Mouse (Mus musculus) MN1 (cell line): ENCODE results near the gene Creb5.

Experiments used
- DNase-seq: peaks from one replicate; pipeline ENCODE4 v3.0.0-alpha.2; 2016; ENCODE audit warnings: low spot score

The Creb5 gene

GRCm38 (mm10) chr6:53445862-53446460, 158.9 kb downstream of the Creb5 start:
- no peak for DNase-seq

DNA sequence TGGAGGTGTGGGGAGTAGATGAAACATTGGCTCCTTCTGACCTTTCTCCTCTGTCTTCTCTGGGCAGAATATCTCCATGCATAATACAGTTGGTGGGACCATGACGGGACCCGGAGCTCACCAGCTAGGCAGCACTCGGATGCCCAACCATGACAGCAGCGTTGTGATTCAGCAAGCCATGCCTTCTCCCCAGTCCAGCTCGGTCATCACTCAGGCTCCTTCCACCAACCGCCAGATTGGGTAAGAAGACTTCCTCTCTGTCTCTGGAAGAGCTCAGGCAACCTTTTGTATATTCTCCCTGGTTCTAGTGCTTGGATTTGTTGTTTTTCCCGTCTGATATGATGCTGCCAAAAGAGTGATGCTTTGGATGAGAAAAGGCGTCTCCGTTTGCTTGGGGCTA, 160.4 kb downstream of the Creb5 start:
- no peak for DNase-seq

DNA sequence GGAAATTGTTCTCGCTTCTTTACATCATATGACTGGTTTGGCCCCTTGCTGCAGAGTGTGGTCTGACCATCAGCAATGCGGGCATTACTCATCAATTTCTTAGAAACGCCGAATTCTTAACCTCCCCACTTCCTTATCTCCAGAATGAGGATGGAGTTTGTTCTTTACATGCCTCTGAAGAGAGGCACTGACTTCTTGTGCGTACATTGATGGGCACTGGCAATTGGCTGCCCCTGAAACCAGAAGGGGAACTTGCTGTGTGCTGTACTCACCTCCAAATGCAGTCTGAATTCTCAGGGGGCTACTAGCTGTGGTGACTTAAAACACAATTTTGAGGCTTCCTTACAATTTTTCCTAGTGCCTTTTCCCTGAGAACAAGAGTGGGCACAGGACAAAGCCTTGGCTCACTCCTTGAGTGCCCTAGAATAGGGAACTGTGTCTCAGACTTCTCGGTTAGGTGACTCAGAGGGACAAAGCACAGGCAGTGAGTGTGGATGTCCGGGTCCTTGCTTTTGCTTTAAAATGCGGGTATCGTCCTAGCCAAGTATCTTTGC, 161.3 kb downstream of the Creb5 start:
- no peak for DNase-seq

- no peak for DNase-seq
Observed at GRCm38 (mm10) chr6:53449437-53450173, 162.5 kb downstream of the Creb5 start.

DNA sequence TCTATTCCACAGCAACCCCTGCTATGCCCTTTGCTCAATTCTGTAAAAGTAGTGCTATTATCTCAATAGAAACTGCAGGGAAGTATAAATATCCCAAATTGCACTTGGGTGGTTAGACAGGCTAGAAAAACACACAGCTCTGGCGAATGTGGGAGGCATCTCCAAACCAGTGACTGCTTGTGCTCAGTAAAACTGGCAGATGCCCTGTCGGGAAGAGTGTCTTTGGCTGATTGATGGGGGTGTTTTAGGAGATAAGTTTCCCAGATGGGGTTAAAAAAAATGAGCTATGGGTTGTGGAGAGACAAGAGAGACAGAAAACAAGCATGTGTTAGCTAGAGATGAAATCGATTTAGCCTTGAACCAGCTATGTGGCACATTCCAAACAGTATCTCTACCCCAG, 163.4 kb downstream of the Creb5 start:
- no peak for DNase-seq

- no peak for DNase-seq
Observed at GRCm38 (mm10) chr6:53452240-53452639, 165.2 kb downstream of the Creb5 start.

- DNase-seq, result no peak
Observed at GRCm38 (mm10) chr6:53455442-53455841, 168.4 kb downstream of the Creb5 start.

GRCm38 (mm10) chr6:53456111-53456510, 169.0 kb downstream of the Creb5 start:
- no peak for DNase-seq

GRCm38 (mm10) chr6:53459995-53460747, 173.1 kb downstream of the Creb5 start:
- DNase-seq, result no peak

GRCm38 (mm10) chr6:53461056-53461455, 174.0 kb downstream of the Creb5 start:
- no peak for DNase-seq

DNA sequence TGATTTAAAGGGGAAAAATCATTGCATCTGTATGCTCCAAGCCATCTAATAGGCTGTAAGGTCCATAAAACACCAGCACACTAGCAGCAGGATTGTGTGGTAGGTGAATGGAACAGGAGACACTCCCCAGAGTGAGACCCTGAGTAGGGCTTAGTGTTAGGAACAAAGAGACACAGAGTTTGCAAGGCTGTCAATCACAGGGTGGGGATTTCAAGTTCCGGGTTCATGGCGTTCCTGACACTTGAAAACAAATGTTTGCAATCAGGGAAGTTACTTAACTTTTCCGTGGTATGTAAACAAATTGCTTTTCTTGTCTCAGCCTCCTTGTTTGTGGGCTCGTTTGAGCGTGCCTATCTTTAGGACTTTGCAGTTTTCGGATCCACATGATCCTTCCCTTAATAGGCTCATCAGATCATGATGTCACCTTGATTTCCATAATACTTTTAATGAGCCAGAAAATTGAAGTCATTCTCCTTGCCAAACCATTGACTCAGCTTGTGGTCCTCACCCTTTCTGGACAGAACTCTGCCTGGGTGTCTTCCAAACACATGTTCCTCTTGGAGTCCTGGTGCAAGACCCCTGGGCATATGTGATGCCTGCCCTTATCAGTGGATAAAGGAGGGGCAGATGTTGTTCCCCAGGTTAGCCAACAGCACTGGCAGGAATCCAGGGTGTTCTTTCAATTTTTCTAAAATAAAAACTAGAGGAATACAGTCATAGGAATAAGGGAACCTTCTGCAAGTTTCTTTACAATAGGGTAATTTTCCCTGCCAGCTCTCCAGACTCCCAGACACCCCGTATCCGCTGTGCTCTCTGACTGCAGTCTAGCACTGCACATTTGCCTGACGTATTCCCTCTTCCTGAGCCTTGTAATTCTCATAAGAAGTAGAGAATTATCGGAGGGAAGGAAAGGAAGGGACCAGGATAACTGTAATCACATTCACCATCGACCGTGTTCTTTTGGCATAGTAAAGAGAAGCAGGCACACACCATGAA, 175.0 kb downstream of the Creb5 start:
- DNase-seq, result no peak

DNA sequence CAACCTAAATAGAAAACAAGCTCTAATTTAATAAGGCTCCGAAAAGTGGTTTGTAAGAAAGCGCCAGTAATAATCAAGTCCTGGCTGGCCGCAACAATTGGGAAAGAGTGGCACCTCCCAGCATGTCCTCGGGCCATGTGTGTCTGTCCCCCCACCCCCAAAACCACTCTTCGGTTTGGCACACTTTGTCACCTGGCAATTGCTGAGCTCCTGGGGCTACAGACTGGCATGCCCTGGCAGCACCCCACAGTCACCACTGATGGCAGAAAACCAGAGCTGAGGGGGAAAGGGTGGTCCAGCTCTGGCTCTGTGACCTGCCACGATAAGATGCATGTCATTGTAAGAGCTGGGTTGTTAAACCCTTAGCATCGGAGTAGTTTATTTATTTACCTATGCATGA, 175.7 kb downstream of the Creb5 start:
- no peak for DNase-seq

GRCm38 (mm10) chr6:53463261-53463813, 176.3 kb downstream of the Creb5 start:
- no peak for DNase-seq

DNA sequence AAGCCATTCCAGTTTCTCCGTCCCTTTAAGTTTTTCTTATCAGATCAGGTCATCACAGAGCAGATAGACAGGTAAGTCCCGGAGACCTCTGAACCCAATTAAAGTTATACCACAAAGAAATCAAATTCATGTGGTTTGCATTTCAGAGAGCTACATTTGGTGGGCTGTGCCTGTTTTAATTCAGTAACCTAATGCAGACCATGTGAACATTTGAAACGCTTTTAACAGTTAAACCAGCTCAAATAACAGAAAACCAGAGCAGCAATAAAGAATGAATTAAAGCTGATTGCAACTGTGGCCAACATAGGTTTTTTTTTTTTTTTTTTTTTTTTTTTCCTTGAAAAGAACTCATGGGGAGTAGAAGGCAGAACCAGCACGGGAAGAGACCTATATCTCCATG, 182.1 kb downstream of the Creb5 start:
- no peak for DNase-seq

GRCm38 (mm10) chr6:53469703-53470102, 182.6 kb downstream of the Creb5 start:
- DNase-seq, result no peak

DNA sequence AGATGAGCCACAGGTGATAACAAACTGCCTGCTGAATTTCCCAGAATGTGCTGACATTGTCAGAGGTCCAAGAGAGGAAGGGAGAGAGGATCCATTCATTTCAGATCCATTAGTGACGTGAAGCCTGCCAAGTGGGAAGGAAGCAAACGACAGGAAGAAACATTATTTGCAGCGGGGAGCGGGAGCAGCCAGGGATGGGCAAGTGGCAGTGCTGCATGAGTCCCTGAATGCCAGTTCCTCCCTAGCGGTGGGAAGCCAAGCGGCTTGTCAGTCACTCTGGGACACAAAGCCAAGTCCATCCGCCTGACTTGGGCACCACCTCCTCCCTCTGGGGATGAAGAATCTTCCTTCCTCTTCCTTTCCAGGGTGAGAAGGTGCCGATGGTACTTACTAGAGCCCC, 183.5 kb downstream of the Creb5 start:
- DNase-seq, result no peak

DNA sequence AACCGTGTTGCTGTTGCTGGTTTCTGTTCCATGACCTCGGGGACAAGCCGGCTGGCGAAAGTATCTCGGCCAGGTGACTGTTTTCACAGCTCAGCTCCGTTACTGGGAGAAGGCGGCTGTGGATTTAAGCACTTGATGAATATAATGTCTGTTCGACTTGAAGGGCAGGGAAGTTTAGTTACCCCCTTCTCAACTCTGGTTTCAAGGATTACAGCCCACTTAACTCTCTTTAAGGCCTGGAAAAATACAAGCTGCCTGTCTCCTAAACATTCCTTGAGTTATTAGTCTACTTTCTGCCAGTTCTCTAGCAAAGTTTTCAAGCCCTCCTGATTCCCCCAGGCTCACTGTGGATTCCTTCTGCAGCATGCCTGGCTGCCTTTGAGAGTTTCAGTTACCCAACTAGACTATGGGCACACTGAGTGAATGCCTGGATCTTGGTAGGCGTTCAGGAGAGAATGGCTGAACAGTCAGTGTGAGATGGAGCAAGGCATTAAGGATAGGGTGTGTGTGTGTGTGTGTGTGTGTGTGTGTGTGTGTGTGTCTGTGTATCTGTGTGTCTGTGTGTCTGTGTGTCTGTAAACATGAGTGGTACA, 184.0 kb downstream of the Creb5 start:
- no peak for DNase-seq

GRCm38 (mm10) chr6:53472751-53473150, 185.7 kb downstream of the Creb5 start:
- no peak for DNase-seq

GRCm38 (mm10) chr6:53477501-53477900, 190.4 kb downstream of the Creb5 start:
- DNase-seq, result no peak

DNA sequence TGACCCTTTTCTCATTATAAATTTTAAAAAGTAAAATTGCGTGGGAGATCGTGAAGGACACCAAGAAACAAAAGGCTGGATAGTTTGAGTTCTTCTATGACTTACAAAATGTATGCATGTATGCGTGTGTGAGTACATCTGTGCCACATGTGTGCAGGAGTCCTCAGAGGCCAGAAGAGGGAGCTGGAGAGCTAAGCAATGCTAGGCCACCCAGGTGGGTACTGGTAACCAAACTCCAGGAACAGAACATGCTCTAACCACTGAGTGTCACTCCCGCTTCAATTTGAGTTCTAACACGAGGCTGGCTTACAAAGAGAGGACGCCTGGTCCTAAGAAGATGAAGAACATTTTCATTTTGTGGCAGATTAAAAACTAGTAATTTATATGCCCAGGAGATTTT, 203.8 kb downstream of the Creb5 start:
- no peak for DNase-seq

- DNase-seq, result no peak
Observed at GRCm38 (mm10) chr6:53491331-53491730, 204.3 kb downstream of the Creb5 start.
